Mouse (Mus musculus): Measurements from ENCODE around the gene Wdfy3.

Gene Wdfy3

GRCm38 (mm10) chr5:101836221-101836620, 233.5 kb downstream of the Wdfy3 start:
- DNase-seq (ENCODE audit: low spot score in 2 of 2): no peak

- no peak for DNase-seq (ENCODE audit: low spot score in 2 of 2)
Measured at GRCm38 (mm10) chr5:101833875-101834274, 235.8 kb downstream of the Wdfy3 start.

GRCm38 (mm10) chr5:101832991-101833390, 236.7 kb downstream of the Wdfy3 start:
- no peak for DNase-seq (ENCODE audit: low spot score in 2 of 2)

- DNase-seq (ENCODE audit: low spot score in 2 of 2): no peak
Measured at GRCm38 (mm10) chr5:101832042-101832441, 237.7 kb downstream of the Wdfy3 start.

- no peak for DNase-seq (ENCODE audit: low spot score in 2 of 2)
Measured at GRCm38 (mm10) chr5:101830180-101830579, 239.5 kb downstream of the Wdfy3 start.

- no peak for DNase-seq (ENCODE audit: low spot score in 2 of 2)
Measured at GRCm38 (mm10) chr5:101828932-101829331, 240.8 kb downstream of the Wdfy3 start.

GRCm38 (mm10) chr5:101827477-101827876, 242.2 kb downstream of the Wdfy3 start:
- no peak for DNase-seq (ENCODE audit: low spot score in 2 of 2)

- peak in 1 of 2 experiments; percentile 19 for DNase-seq (ENCODE audit: low spot score in 2 of 2)
Measured at GRCm38 (mm10) chr5:101826531-101826970, 243.2 kb downstream of the Wdfy3 start.

- no peak for DNase-seq (ENCODE audit: low spot score in 2 of 2)
Measured at GRCm38 (mm10) chr5:101825111-101825911, 244.4 kb downstream of the Wdfy3 start.

- DNase-seq (ENCODE audit: low spot score in 2 of 2): no peak
Measured at GRCm38 (mm10) chr5:101822311-101822670, 247.4 kb downstream of the Wdfy3 start.

GRCm38 (mm10) chr5:101821491-101822310, 248.0 kb downstream of the Wdfy3 start:
- no peak for DNase-seq (ENCODE audit: low spot score in 2 of 2)

- DNase-seq (ENCODE audit: low spot score in 2 of 2): no peak
Measured at GRCm38 (mm10) chr5:101821052-101821451, 248.7 kb downstream of the Wdfy3 start.

- DNase-seq (ENCODE audit: low spot score in 2 of 2): no peak
Measured at GRCm38 (mm10) chr5:101819844-101820243, 249.9 kb downstream of the Wdfy3 start.

GRCm38 (mm10) chr5:101819216-101819615, 250.5 kb downstream of the Wdfy3 start:
- no peak for DNase-seq (ENCODE audit: low spot score in 2 of 2)

GRCm38 (mm10) chr5:101816822-101817221, 252.9 kb downstream of the Wdfy3 start:
- no peak for DNase-seq (ENCODE audit: low spot score in 2 of 2)

GRCm38 (mm10) chr5:101811296-101812169, 258.2 kb downstream of the Wdfy3 start:
- DNase-seq (ENCODE audit: low spot score in 2 of 2): no peak

GRCm38 (mm10) chr5:101802358-101803022, 267.2 kb downstream of the Wdfy3 start:
- no peak for DNase-seq (ENCODE audit: low spot score in 2 of 2)

GRCm38 (mm10) chr5:101801891-101802290, 267.8 kb downstream of the Wdfy3 start:
- no peak for DNase-seq (ENCODE audit: low spot score in 2 of 2)

GRCm38 (mm10) chr5:101792665-101793064, 277.1 kb downstream of the Wdfy3 start:
- DNase-seq (ENCODE audit: low spot score in 2 of 2): no peak

- no peak for DNase-seq (ENCODE audit: low spot score in 2 of 2)
Measured at GRCm38 (mm10) chr5:101790560-101790959, 279.2 kb downstream of the Wdfy3 start.

- DNase-seq (ENCODE audit: low spot score in 2 of 2): no peak
Measured at GRCm38 (mm10) chr5:101789770-101790169, 280.0 kb downstream of the Wdfy3 start.

Measured in frontal cortex, postnatal 10 days (tissue).